In the genomic region with DNA sequence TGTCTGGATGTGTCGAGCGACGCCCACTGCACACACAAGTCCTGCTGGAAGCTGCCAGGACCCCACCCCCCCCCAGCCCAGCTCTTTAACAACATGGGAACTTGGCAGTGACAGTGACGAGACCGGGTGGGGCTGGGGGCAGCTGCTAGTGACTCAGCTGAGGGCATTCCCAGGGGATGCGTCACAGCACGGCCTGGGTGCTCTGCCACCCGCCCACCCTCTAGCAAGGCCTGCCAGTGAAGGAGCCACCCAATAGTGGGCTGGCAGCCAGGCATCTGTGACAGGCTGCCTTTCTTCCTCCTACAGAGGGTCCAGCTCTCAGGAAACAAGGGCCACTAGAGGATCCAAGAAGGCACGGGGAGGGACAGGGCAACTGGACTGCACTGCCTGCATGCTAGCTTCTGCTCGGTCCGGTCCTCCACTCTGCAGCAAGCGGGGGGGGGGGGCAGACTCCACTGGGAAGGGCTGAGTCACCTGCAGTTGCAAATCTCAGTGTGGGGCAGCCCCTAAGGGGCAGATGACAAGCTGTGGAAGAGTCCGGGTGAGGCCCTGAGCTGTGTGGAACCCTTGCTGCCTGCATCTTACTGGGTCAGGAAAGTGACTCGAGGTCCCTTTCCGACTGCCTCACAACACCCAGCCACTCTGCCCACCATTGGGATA, we compare ENCODE assay signal across 8 mouse cellular contexts. TPM values are rescaled to one million over a fixed set of nuclear protein-coding genes. Genes with fewer than 3 reads are reported as not detected.
DNase-seq lines count a peak whose midpoint lies in the region; ATAC-seq and TF ChIP-seq lines count a peak whose summit lies in the region.

No protein-coding gene starts in this region.

- H3K4me2 ChIP-seq in lung, embryonic 14.5 days, result no peak overlapping the region

- 0 out of 2 replicates have a peak, but pooled peaks have one; percentile 1 for ATAC-seq in lung, embryonic 14.5 days (ENCODE audit: insufficient read depth)

- TF ChIP-seq POLR2A in lung, adult 2 months (IDR thresholded peaks at IDR 0.05; ENCODE audit: borderline replicate concordance, extremely low read depth, low read depth, low read length), result no peak

- H3K4me3 ChIP-seq in lung, embryonic 14.5 days (ENCODE audit: low read depth, low read length), result no peak overlapping the region
- H3K4me3 ChIP-seq in lung, adult 2 months (replicated peaks; ENCODE audit: extremely low read depth, low read depth, low read length), result no peak overlapping the region
- no peak overlapping the region for H3K4me3 ChIP-seq in layer of hippocampus, adult 2 months

- no peak overlapping the region for H3K27ac ChIP-seq in lung, embryonic 14.5 days (ENCODE audit: low read depth)
- no peak overlapping the region for H3K27ac ChIP-seq in layer of hippocampus, adult 2 months

- peak; percentile 31 for DNase-seq in lung, embryonic 14.5 days
- DNase-seq in lung, adult 2 months, result no peak
- DNase-seq in adrenal gland, postnatal 36 days, result peak; percentile 80 to 89
- peak; percentile 63 to 64 for DNase-seq in layer of hippocampus, adult 2 months (ENCODE audit: low spot score in 2 of 2)
- peak; percentile 81 to 84 for DNase-seq in right cerebral cortex, postnatal 10 days (ENCODE audit: low spot score in 2 of 2)
- no peak for DNase-seq in kidney, postnatal 4 days
- no peak for DNase-seq in kidney, adult 8-10 months
- no peak for DNase-seq in kidney, postnatal 10 days

- 42% methylated on average over 15 of the region's 15 CpGs for WGBS in lung, embryonic 14.5 days
- WGBS in lung, adult 2 months, result 27% methylated on average over 15 of the region's 15 CpGs

- H3K9me3 ChIP-seq in lung, embryonic 14.5 days (ENCODE audit: low read depth, low read length), result no peaks in the 10 kb centered on the region

- no peak overlapping the region for H3K9ac ChIP-seq in lung, embryonic 14.5 days

- peaks cover 26% of the 10 kb centered on the region for H3K27me3 ChIP-seq in lung, embryonic 14.5 days (ENCODE audit: insufficient read depth, low read length)

- TF ChIP-seq CTCF in lung, embryonic 14.5 days (IDR thresholded peaks at IDR 0.05; ENCODE audit: low read depth), result no peak
- TF ChIP-seq CTCF in lung, adult 2 months (IDR thresholded peaks at IDR 0.05; ENCODE audit: insufficient read depth, low read length), result no peak
- TF ChIP-seq CTCF in layer of hippocampus, adult 2 months (conservative IDR thresholded peaks at IDR 0.05), result no peak

- H3K4me1 ChIP-seq in lung, embryonic 14.5 days (ENCODE audit: insufficient read depth), result peaks cover 30% of the 10 kb centered on the region; the same call in 1 of the 2 replicates
- H3K4me1 ChIP-seq in lung, adult 2 months (ENCODE audit: control insufficient read depth, insufficient read depth, low read length), result peaks cover 17% of the 10 kb centered on the region; the same call in 1 of the 2 replicates

- H3K36me3 ChIP-seq in lung, embryonic 14.5 days (ENCODE audit: insufficient read depth), result no peaks in the 10 kb centered on the region

RNA-seq across cellular contexts. Expression of gene Ahnak2, which starts 4.7 kb away (rescaled TPM):
- polyA plus RNA-seq in lung, embryonic 14.5 days (2014; fragmentation: Nextera tagmentation; extraction: Ambion mirVana), result 0.61 and 0.64 TPM in 2 replicates
- 9.3 and 13.3 TPM in 2 replicates for polyA plus RNA-seq in lung, adult 2 months (2012; rRNA removed)
- 1 to 10 TPM; 7.5 to 7.7 TPM for total RNA-seq in adrenal gland, postnatal 36 days (2021)
- 1 to 10 TPM; 3.3 to 3.5 TPM for total RNA-seq in layer of hippocampus, adult 2 months (2021)

RNA-seq across cellular contexts. Expression of gene Clba1, which starts 10.9 kb away (rescaled TPM):
- polyA plus RNA-seq in lung, embryonic 14.5 days (2014; fragmentation: Nextera tagmentation; extraction: Ambion mirVana), result 4.3 and 5.1 TPM in 2 replicates
- polyA plus RNA-seq in lung, adult 2 months (2012; rRNA removed), result 9.4 and 10.0 TPM in 2 replicates
- total RNA-seq in adrenal gland, postnatal 36 days (2021), result 10 to 100 TPM; 10.0 to 12.0 TPM
- total RNA-seq in layer of hippocampus, adult 2 months (2021), result 10 to 100 TPM; 12.8 to 13.2 TPM

RNA-seq across cellular contexts. Expression of gene Cdca4, which starts 31.4 kb away (rescaled TPM):
- polyA plus RNA-seq in lung, embryonic 14.5 days (2014; fragmentation: Nextera tagmentation; extraction: Ambion mirVana), result 140 and 153 TPM in 2 replicates
- 17.0 and 21.4 TPM in 2 replicates for polyA plus RNA-seq in lung, adult 2 months (2012; rRNA removed)
- total RNA-seq in adrenal gland, postnatal 36 days (2021), result 10 to 100 TPM; 14.7 to 19.5 TPM
- total RNA-seq in layer of hippocampus, adult 2 months (2021), result 10 to 100 TPM in 1 of 2 experiments, 1 to 10 TPM in 1; 7.1 to 10.8 TPM

RNA-seq across cellular contexts. Expression of gene Pld4, which starts 37.3 kb away (rescaled TPM):
- polyA plus RNA-seq in lung, embryonic 14.5 days (2014; fragmentation: Nextera tagmentation; extraction: Ambion mirVana), result 9.3 and 10.9 TPM in 2 replicates
- polyA plus RNA-seq in lung, adult 2 months (2012; rRNA removed), result 78.2 and 90.1 TPM in 2 replicates
- total RNA-seq in adrenal gland, postnatal 36 days (2021), result 10 to 100 TPM in 1 of 2 experiments, 1 to 10 TPM in 1; 7.5 to 11.9 TPM
- total RNA-seq in layer of hippocampus, adult 2 months (2021), result 1 to 10 TPM; 8.6 to 9.7 TPM

Comparison
In these comparisons a context has a peak if more than half of its experiments do, and no peak if none do; other contexts are left out.
1. DNase-seq: peak in lung, embryonic 14.5 days (single experiment), adrenal gland, postnatal 36 days (2 of 2), layer of hippocampus, adult 2 months (2 of 2) and right cerebral cortex, postnatal 10 days (2 of 2); none in lung, adult 2 months (single experiment), kidney, postnatal 4 days (0 of 2), kidney, adult 8-10 months (0 of 2) and kidney, postnatal 10 days (single experiment).